Mouse (Mus musculus): Measurements from ENCODE around the gene Iqcn.

GRCm38 (mm10) chr8:70656193-70656790 lies 47.0 kb upstream of the Iqcn start:
- TF ChIP-seq CTCF (IDR thresholded peaks at IDR 0.05 in 2 of 3, conservative IDR thresholded peaks at IDR 0.05 in 1 of 3; ENCODE audit: control insufficient read depth in 1 of 3, insufficient read depth in 1 of 3, low read depth in 2 of 3, low read length in 3 of 3, poor library complexity in 1 of 3, severe bottlenecking in 1 of 3) = no peak
- TF ChIP-seq POLR2A (IDR thresholded peaks at IDR 0.05; ENCODE audit: control insufficient read depth in 1 of 2, insufficient read depth in 1 of 2, low read depth in 1 of 2, low read length in 2 of 2, poor library complexity in 1 of 2) = no peak
- TF ChIP-seq EP300 (IDR thresholded peaks at IDR 0.05; ENCODE audit: low read depth in 1 of 2, low read length in 2 of 2) = no peak
